Mouse (Mus musculus) midbrain, embryonic 13.5 days (tissue): ENCODE data around the gene Rdh12. TPM values are rescaled to one million over a fixed set of nuclear protein-coding genes. Genes with fewer than 3 reads are reported as not detected.
A peak's percentile ranks its signal among the peaks of the same experiment; 100 is the strongest.

Experiments
- ATAC-seq: fragments of 200-750 bp; cut with Nextera tagmentation; 2 replicates; pipeline ENCODE4 v1.8.0; 2017; ENCODE audit warnings: mild to moderate bottlenecking, moderate TSS enrichment, moderate library complexity
- H3K27ac ChIP-seq: fragments of 300-500 bp; sonication (generic); 2 replicates; pipeline ENCODE4 v1.5.1; 2015; ENCODE audit warnings: inconsistent platforms, mild to moderate bottlenecking, moderate library complexity
- H3K27me3 ChIP-seq: fragments of 300-500 bp; sonication (generic); 2 replicates; pipeline ENCODE4 v1.6.1; 2015; ENCODE audit warnings: mild to moderate bottlenecking, inconsistent platforms
- H3K36me3 ChIP-seq: fragments of 300-500 bp; sonication (generic); 2 replicates; pipeline ENCODE4 v1.6.1; 2015; ENCODE audit warnings: mild to moderate bottlenecking, inconsistent platforms
- H3K4me1 ChIP-seq: fragments of 300-500 bp; sonication (generic); replicated peaks from 2 replicates; pipeline ENCODE4 v1.6.1; 2015; ENCODE audit warnings: inconsistent platforms
- H3K4me2 ChIP-seq: fragments of 300-500 bp; sonication (generic); replicated peaks from 2 replicates; pipeline ENCODE4 v1.6.1; 2015; ENCODE audit warnings: moderate library complexity, mild to moderate bottlenecking, inconsistent platforms
- H3K4me3 ChIP-seq: fragments of 300-500 bp; sonication (generic); replicated peaks from 2 replicates; pipeline ENCODE4 v1.5.1; 2015; ENCODE audit warnings: mild to moderate bottlenecking, inconsistent platforms
- H3K9ac ChIP-seq: fragments of 300-500 bp; sonication (generic); replicated peaks from 2 replicates; pipeline ENCODE4 v1.6.1; 2015; ENCODE audit warnings: mild to moderate bottlenecking, inconsistent platforms
- H3K9me3 ChIP-seq: fragments of 300-500 bp; sonication (generic); 2 replicates; pipeline ENCODE4 v1.6.1; 2016; ENCODE audit warnings: mild to moderate bottlenecking, inconsistent platforms
- WGBS: fragments of 180-500 bp; shearing (Covaris S2); methylation state at CpG from one replicate; pipeline ENCODE4 v1.1.7; 2015; 5-methylcytosine and 5-hydroxymethylcytosine counted together
- polyA plus RNA-seq: library from polyadenylated mRNA; unstranded; fragments of >200 nt; fragmentation: Nextera tagmentation; extraction: Ambion mirVana; gene quantifications from 2 replicates; pipeline ENCODE4 v1.2.1, GENCODE M21; 2015

Gene Rdh12
- polyA plus RNA-seq, 1 experiment from 2014 or later = 0.67 TPM

- 68% methylated on average over 6 of the region's 6 CpGs for WGBS
- Histone ChIP-seq H3K4me3 (peak within 1 kb of the TSS; percentile 75), H3K4me2 (peak within 1 kb of the TSS; percentile 87), H3K27ac (peak within 1 kb of the TSS; percentile 63), H3K36me3 (peaks cover 13% of the 10 kb centered on the region), H3K4me1 (peaks cover 18% of the 10 kb centered on the region), H3K27me3 (no peaks in the 10 kb centered on the region), H3K9me3 (no peaks in the 10 kb centered on the region), H3K9ac (peak within 1 kb of the TSS; percentile 70)
- no peak for ATAC-seq
Observed at GRCm38 (mm10) chr12:79192193-79192592, 16.5 kb upstream of the Rdh12 start, which contains the start of gene Rdh11. Gene Rdh11 (minus strand): TSS chr12:79192293.

DNA sequence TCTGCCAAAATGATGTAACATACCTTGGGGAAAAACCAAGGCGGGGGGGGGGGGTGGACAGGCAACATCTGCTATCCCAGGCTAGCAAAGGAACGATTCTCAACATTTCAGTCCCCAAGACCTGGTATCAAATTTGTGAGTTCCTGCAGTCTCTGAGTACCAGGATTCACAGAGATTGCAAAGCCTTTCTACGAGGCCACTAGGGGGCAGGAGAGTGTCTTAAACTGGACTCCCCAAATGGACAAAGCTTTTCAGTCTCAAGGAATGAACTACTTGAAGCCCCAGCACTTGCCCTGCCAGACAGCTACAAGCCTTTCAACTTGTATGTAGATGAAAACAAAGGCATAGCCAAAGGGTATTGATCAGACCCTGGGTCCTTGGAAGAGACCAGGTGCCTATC is 15.3 kb upstream of the Rdh12 start:
- no peak overlapping the region for H3K27ac ChIP-seq
- H3K36me3 ChIP-seq = 0 out of 2 replicates have a peak, but pooled peaks cover under 1% of the 10 kb centered on the region
- peaks cover 18% of the 10 kb centered on the region for H3K4me1 ChIP-seq
- H3K9me3 ChIP-seq = no peaks in the 10 kb centered on the region
- 5% methylated on average over 3 of the region's 3 CpGs for WGBS
- no peak overlapping the region for H3K4me3 ChIP-seq
- ATAC-seq = no peak
- H3K9ac ChIP-seq = no peak overlapping the region
- H3K4me2 ChIP-seq = no peak overlapping the region
- H3K27me3 ChIP-seq = no peaks in the 10 kb centered on the region

- Histone ChIP-seq H3K27ac (no peak overlapping the region), H3K9me3 (no peaks in the 10 kb centered on the region), H3K9ac (no peak overlapping the region), H3K36me3 (no peaks in the 10 kb centered on the region), H3K27me3 (no peaks in the 10 kb centered on the region), H3K4me2 (no peak overlapping the region), H3K4me3 (no peak overlapping the region), H3K4me1 (no peaks in the 10 kb centered on the region)
- no peak for ATAC-seq
- WGBS = 86% methylated on average over 5 of the region's 5 CpGs
Observed at GRCm38 (mm10) chr12:79197105-79197504, 11.6 kb upstream of the Rdh12 start.

GRCm38 (mm10) chr12:79201882-79202281 is 6.8 kb upstream of the Rdh12 start:
- 77% methylated on average over 3 of the region's 3 CpGs for WGBS
- ATAC-seq = no peak

DNA sequence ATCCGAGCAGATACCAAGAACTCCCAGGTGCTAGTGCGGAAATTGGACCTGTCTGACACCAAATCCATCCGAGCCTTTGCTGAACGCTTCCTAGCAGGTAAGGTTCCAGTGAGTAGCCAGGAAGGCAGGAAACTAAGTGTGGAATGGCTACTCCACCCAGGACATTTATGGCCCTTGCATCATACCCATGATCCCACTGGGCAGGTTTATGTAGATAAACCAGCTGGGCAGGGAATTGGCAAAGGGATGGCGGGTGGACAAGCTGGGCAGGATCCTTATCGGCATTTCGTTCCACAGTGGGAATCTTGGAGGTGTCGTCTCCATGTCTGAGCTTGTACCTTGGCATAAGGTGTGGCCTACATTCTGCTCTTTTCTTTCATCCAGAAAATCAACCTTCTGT is 2.7 kb downstream of the Rdh12 start:
- Histone ChIP-seq H3K27ac (no peak overlapping the region), H3K9me3 (no peaks in the 10 kb centered on the region), H3K27me3 (no peaks in the 10 kb centered on the region), H3K4me3 (no peak overlapping the region), H3K4me2 (no peak overlapping the region), H3K9ac (no peak overlapping the region), H3K4me1 (peaks cover 10% of the 10 kb centered on the region), H3K36me3 (no peaks in the 10 kb centered on the region)
- 87% methylated on average over 8 of the region's 8 CpGs for WGBS
- ATAC-seq = no peak

More at GRCm38 (mm10) chr12:79201882-79202281, 6.8 kb upstream of the Rdh12 start:
- H3K4me3 ChIP-seq = no peak overlapping the region
- no peak overlapping the region for H3K4me2 ChIP-seq
- H3K27ac ChIP-seq = no peak overlapping the region
- H3K9ac ChIP-seq = no peak overlapping the region
- no peaks in the 10 kb centered on the region for H3K27me3 ChIP-seq
- no peaks in the 10 kb centered on the region for H3K36me3 ChIP-seq
- H3K9me3 ChIP-seq = no peaks in the 10 kb centered on the region
- no peaks in the 10 kb centered on the region for H3K4me1 ChIP-seq

DNA sequence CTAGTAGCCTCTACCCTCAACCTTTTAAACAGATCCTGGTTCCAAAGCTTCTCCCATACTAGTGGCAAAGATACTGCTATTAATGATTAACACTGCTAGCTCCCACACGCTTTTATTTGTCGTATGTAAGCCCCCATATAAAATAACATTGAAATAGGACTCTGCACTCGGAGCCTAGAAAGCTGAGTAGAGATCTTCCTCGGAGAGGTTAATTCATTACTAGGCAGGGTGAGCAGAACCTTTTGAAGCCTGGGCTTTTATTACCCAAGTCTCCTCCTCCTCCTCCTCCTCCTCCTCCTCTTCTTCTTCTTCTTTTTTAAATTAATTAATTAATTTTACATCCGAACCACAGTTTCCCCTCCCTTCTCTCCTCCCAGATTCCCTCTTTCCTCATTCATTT is 8.8 kb downstream of the Rdh12 start:
- H3K9ac ChIP-seq = no peak overlapping the region
- H3K4me3 ChIP-seq = no peak overlapping the region
- no peaks in the 10 kb centered on the region for H3K27me3 ChIP-seq
- H3K4me2 ChIP-seq = no peak overlapping the region
- H3K27ac ChIP-seq = no peak overlapping the region
- no peaks in the 10 kb centered on the region for H3K36me3 ChIP-seq
- H3K4me1 ChIP-seq = no peaks in the 10 kb centered on the region
- WGBS = 76% methylated on average over 5 of the region's 5 CpGs
- H3K9me3 ChIP-seq = no peaks in the 10 kb centered on the region
- ATAC-seq = no peak

GRCm38 (mm10) chr12:79235485-79236080 is 26.9 kb downstream of the Rdh12 start:
- Histone ChIP-seq H3K36me3 (peaks cover 76% of the 10 kb centered on the region), H3K27me3 (no peaks in the 10 kb centered on the region), H3K27ac (no peak overlapping the region), H3K4me2 (no peak overlapping the region), H3K4me3 (no peak overlapping the region), H3K9me3 (no peaks in the 10 kb centered on the region), H3K4me1 (no peaks in the 10 kb centered on the region), H3K9ac (no peak overlapping the region)
- no peak for ATAC-seq
- whole genome bisulfite sequencing = 84% methylated on average over 11 of the region's 11 CpGs

DNA sequence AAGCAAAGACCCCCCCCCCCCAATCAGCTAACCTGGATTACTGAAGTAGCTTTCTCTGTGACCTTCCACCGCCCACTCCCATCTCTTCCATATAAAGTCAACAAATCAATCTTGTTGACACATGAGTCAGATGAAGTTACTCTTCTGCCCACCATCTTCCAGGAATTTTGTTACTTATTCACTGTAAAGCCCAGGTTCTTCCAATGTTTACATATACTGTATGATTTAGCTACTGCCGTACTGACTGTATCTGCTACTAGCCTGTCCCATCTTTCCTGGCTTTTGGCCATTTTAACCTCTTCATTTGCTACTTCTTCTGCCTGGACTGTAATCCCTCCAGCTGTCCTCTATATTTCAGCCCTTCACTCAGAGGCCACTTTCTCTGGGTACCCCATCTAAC is 33.3 kb downstream of the Rdh12 start:
- H3K4me3 ChIP-seq = no peak overlapping the region
- no peaks in the 10 kb centered on the region for H3K27me3 ChIP-seq
- H3K4me1 ChIP-seq = no peaks in the 10 kb centered on the region
- H3K9me3 ChIP-seq = no peaks in the 10 kb centered on the region
- H3K36me3 ChIP-seq = peaks cover 98% of the 10 kb centered on the region
- WGBS = 94% methylated on average over 2 of the region's 2 CpGs
- H3K27ac ChIP-seq = no peak overlapping the region
- no peak overlapping the region for H3K9ac ChIP-seq
- H3K4me2 ChIP-seq = no peak overlapping the region
- no peak for ATAC-seq

DNA sequence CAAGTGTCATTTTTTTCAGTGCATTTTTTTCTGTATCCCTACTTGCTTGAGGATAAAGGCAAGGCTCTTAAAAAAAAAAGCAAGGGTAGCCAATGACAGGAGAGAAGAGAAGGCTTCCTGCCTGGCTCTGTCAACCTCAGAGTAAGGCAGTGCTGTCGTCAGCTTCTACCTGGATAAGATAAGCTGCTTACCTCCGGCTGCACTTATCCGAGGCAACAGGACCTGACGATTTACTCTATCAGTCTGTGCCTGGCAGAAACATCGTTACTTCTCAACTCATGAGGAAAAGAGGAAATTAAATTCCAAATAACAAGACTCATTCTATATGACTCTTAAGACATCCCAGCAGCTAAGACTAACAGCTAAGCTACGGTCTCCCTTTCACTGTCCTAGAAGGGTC is 34.2 kb downstream of the Rdh12 start:
- Histone ChIP-seq H3K36me3 (peaks cover 96% of the 10 kb centered on the region), H3K9ac (no peak overlapping the region), H3K27me3 (no peaks in the 10 kb centered on the region), H3K27ac (no peak overlapping the region), H3K4me3 (no peak overlapping the region), H3K9me3 (no peaks in the 10 kb centered on the region), H3K4me1 (no peaks in the 10 kb centered on the region), H3K4me2 (no peak overlapping the region)
- 93% methylated on average over 6 of the region's 6 CpGs for WGBS
- no peak for ATAC-seq

DNA sequence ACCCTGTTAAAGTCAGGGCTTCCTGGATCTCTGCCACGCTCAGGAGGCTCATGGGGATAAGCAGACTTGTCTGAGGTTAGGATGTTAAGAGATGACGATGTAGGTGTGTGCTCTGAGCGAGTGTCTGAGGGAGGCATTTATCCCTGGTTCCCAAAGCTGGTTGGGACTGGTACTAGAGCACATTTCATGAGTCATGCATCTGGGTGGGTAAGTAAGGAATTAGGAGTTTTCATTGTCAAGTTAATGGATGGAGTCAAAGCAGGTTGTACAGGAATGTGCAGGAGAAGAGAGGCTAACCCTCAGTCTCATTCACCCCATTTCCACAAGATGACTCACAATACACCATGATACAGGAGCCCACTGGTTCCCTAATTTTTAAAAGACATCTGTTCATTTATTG is 39.4 kb downstream of the Rdh12 start:
- H3K4me2 ChIP-seq = no peak overlapping the region
- no peak overlapping the region for H3K27ac ChIP-seq
- peaks cover 98% of the 10 kb centered on the region for H3K36me3 ChIP-seq
- no peak for ATAC-seq
- no peaks in the 10 kb centered on the region for H3K9me3 ChIP-seq
- H3K27me3 ChIP-seq = no peaks in the 10 kb centered on the region
- 94% methylated on average over 3 of the region's 3 CpGs for WGBS
- H3K4me1 ChIP-seq = no peaks in the 10 kb centered on the region
- no peak overlapping the region for H3K9ac ChIP-seq
- H3K4me3 ChIP-seq = no peak overlapping the region

GRCm38 (mm10) chr12:79253294-79254053 is 44.8 kb downstream of the Rdh12 start:
- H3K4me1 ChIP-seq = no peaks in the 10 kb centered on the region
- H3K4me2 ChIP-seq = no peak overlapping the region
- no peaks in the 10 kb centered on the region for H3K9me3 ChIP-seq
- H3K27me3 ChIP-seq = no peaks in the 10 kb centered on the region
- H3K36me3 ChIP-seq = peaks cover 92% of the 10 kb centered on the region
- H3K9ac ChIP-seq = no peak overlapping the region
- 92% methylated on average over 9 of the region's 9 CpGs for WGBS
- no peak overlapping the region for H3K27ac ChIP-seq
- ATAC-seq = no peak
- no peak overlapping the region for H3K4me3 ChIP-seq

DNA sequence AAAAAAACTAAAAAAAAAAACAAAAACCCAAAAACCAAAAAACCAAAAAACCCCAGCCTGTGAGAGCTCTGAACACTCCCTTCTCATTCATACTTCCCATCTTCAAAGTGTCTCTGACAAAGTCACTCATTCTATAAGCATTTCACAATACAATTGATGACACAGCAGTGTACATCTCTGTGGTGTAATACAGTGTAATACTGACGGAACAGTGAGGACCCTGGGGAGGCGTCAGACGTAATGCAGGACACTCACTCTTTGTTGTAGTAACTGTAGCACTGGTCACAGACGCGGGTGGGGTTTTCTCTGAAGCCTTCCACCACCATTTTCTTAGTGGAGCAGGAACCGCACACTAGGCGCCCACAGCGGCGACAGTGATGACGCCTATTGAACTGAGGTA is 46.3 kb downstream of the Rdh12 start:
- no peaks in the 10 kb centered on the region for H3K27me3 ChIP-seq
- H3K27ac ChIP-seq = no peak overlapping the region
- H3K4me2 ChIP-seq = no peak overlapping the region
- H3K4me3 ChIP-seq = no peak overlapping the region
- H3K9me3 ChIP-seq = no peaks in the 10 kb centered on the region
- H3K4me1 ChIP-seq = no peaks in the 10 kb centered on the region
- peaks cover 86% of the 10 kb centered on the region for H3K36me3 ChIP-seq
- no peak for ATAC-seq
- H3K9ac ChIP-seq = no peak overlapping the region
- 95% methylated on average over 10 of the region's 10 CpGs for WGBS
